Mouse (Mus musculus): ENCODE data around the gene Angptl4. TPM values are rescaled to one million over a fixed set of nuclear protein-coding genes. Genes with fewer than 3 reads are reported as not detected.

Angptl4 gene
- polyA plus RNA-seq, 1 experiment from 2014 or later, result 22.0 TPM

- no peak overlapping the region for H3K27ac ChIP-seq (ENCODE audit: low read depth, low read length)
- H3K9ac ChIP-seq (ENCODE audit: low read depth, low read length), result no peak overlapping the region
- no peaks in the 10 kb centered on the region for H3K36me3 ChIP-seq (ENCODE audit: control insufficient read depth, insufficient read depth, low read length)
- H3K4me3 ChIP-seq (ENCODE audit: low read depth, low read length), result no peak overlapping the region
- no peaks in the 10 kb centered on the region for H3K9me3 ChIP-seq (ENCODE audit: control insufficient read depth, low read length)
- WGBS, result 89% methylated on average over 8 of the region's 8 CpGs
- H3K4me2 ChIP-seq (replicated peaks; ENCODE audit: low read depth, low read length), result no peak overlapping the region
- DNase-seq (ENCODE audit: low spot score), result no peak
- H3K4me1 ChIP-seq (replicated peaks; ENCODE audit: control insufficient read depth, insufficient read depth, low read length), result no peaks in the 10 kb centered on the region
- no peak for ATAC-seq (ENCODE audit: low FRiP score)
- H3K27me3 ChIP-seq (ENCODE audit: control insufficient read depth, insufficient read depth, low read length), result no peaks in the 10 kb centered on the region
These were observed 7.0 kb downstream of the Angptl4 start for GRCm38 (mm10) chr17:33774573-33775155.

GRCm38 (mm10) chr17:33773871-33774572 is 7.6 kb downstream of the Angptl4 start:
- 95% methylated on average over 6 of the region's 6 CpGs for WGBS
- H3K4me2 ChIP-seq (replicated peaks; ENCODE audit: low read depth, low read length), result no peak overlapping the region

GRCm38 (mm10) chr17:33773426-33773825 is 8.2 kb downstream of the Angptl4 start:
- no peak overlapping the region for H3K4me3 ChIP-seq (ENCODE audit: low read depth, low read length)
- no peaks in the 10 kb centered on the region for H3K36me3 ChIP-seq (ENCODE audit: control insufficient read depth, insufficient read depth, low read length)
- H3K9me3 ChIP-seq (ENCODE audit: control insufficient read depth, low read length), result no peaks in the 10 kb centered on the region
- H3K27me3 ChIP-seq (ENCODE audit: control insufficient read depth, insufficient read depth, low read length), result no peaks in the 10 kb centered on the region
- H3K9ac ChIP-seq (ENCODE audit: low read depth, low read length), result no peak overlapping the region
- no peaks in the 10 kb centered on the region for H3K4me1 ChIP-seq (replicated peaks; ENCODE audit: control insufficient read depth, insufficient read depth, low read length)
- no peak overlapping the region for H3K27ac ChIP-seq (ENCODE audit: low read depth, low read length)
- no peak overlapping the region for H3K4me2 ChIP-seq (replicated peaks; ENCODE audit: low read depth, low read length)
- 85% methylated on average over 6 of the region's 6 CpGs for WGBS
- DNase-seq (ENCODE audit: low spot score), result no peak
- no peak for ATAC-seq (ENCODE audit: low FRiP score)

More at GRCm38 (mm10) chr17:33773871-33774572, 7.6 kb downstream of the Angptl4 start:
- ATAC-seq (ENCODE audit: low FRiP score) (no peak), DNase-seq (ENCODE audit: low spot score) (no peak)
- Histone ChIP-seq H3K4me1 (replicated peaks; ENCODE audit: control insufficient read depth, insufficient read depth, low read length) (no peaks in the 10 kb centered on the region), H3K27ac (ENCODE audit: low read depth, low read length) (no peak overlapping the region), H3K36me3 (ENCODE audit: control insufficient read depth, insufficient read depth, low read length) (no peaks in the 10 kb centered on the region), H3K27me3 (ENCODE audit: control insufficient read depth, insufficient read depth, low read length) (no peaks in the 10 kb centered on the region), H3K9me3 (ENCODE audit: control insufficient read depth, low read length) (no peaks in the 10 kb centered on the region), H3K4me3 (ENCODE audit: low read depth, low read length) (no peak overlapping the region), H3K9ac (ENCODE audit: low read depth, low read length) (no peak overlapping the region)

- H3K27ac ChIP-seq (ENCODE audit: low read depth, low read length), result no peak overlapping the region
- ATAC-seq (ENCODE audit: low FRiP score), result no peak
- no peak for DNase-seq (ENCODE audit: low spot score)
- H3K36me3 ChIP-seq (ENCODE audit: control insufficient read depth, insufficient read depth, low read length), result no peaks in the 10 kb centered on the region
- H3K4me3 ChIP-seq (ENCODE audit: low read depth, low read length), result no peak overlapping the region
- H3K4me1 ChIP-seq (replicated peaks; ENCODE audit: control insufficient read depth, insufficient read depth, low read length), result no peaks in the 10 kb centered on the region
- H3K9ac ChIP-seq (ENCODE audit: low read depth, low read length), result no peak overlapping the region
- H3K9me3 ChIP-seq (ENCODE audit: control insufficient read depth, low read length), result no peaks in the 10 kb centered on the region
- no peak overlapping the region for H3K4me2 ChIP-seq (replicated peaks; ENCODE audit: low read depth, low read length)
- no peaks in the 10 kb centered on the region for H3K27me3 ChIP-seq (ENCODE audit: control insufficient read depth, insufficient read depth, low read length)
- 94% methylated on average over 4 of the region's 4 CpGs for WGBS
These were observed 10.0 kb downstream of the Angptl4 start for GRCm38 (mm10) chr17:33771617-33772016.

GRCm38 (mm10) chr17:33766389-33766788 is 15.2 kb downstream of the Angptl4 start:
- H3K36me3 ChIP-seq (ENCODE audit: control insufficient read depth, insufficient read depth, low read length), result no peaks in the 10 kb centered on the region
- no peak overlapping the region for H3K4me3 ChIP-seq (ENCODE audit: low read depth, low read length)
- DNase-seq (ENCODE audit: low spot score) (no peak), ATAC-seq (ENCODE audit: low FRiP score) (no peak)
- no peak overlapping the region for H3K9ac ChIP-seq (ENCODE audit: low read depth, low read length)
- H3K9me3 ChIP-seq (ENCODE audit: control insufficient read depth, low read length), result no peaks in the 10 kb centered on the region
- H3K27ac ChIP-seq (ENCODE audit: low read depth, low read length), result no peak overlapping the region
- WGBS, result 73% methylated on average over 3 of the region's 3 CpGs
- H3K4me1 ChIP-seq (replicated peaks; ENCODE audit: control insufficient read depth, insufficient read depth, low read length), result no peaks in the 10 kb centered on the region
- no peak overlapping the region for H3K4me2 ChIP-seq (replicated peaks; ENCODE audit: low read depth, low read length)
- no peaks in the 10 kb centered on the region for H3K27me3 ChIP-seq (ENCODE audit: control insufficient read depth, insufficient read depth, low read length)

GRCm38 (mm10) chr17:33760255-33761165 is 21.1 kb downstream of the Angptl4 start, which contains the start of gene Rab11b:
Gene Rab11b, minus strand, starts transcription at chr17:33760530.
- peak; percentile 99 for DNase-seq (ENCODE audit: low spot score)
- H3K4me1 ChIP-seq (replicated peaks; ENCODE audit: control insufficient read depth, insufficient read depth, low read length), result peaks cover 6% of the 10 kb centered on the region; the same call in 1 of the 2 replicates
- H3K4me2 ChIP-seq (replicated peaks; ENCODE audit: low read depth, low read length), result peak within 1 kb of the TSS; percentile 68
- H3K9me3 ChIP-seq (ENCODE audit: control insufficient read depth, low read length), result no peaks in the 10 kb centered on the region
- peak; percentile 100 for ATAC-seq (ENCODE audit: low FRiP score)
- no peaks in the 10 kb centered on the region for H3K27me3 ChIP-seq (ENCODE audit: control insufficient read depth, insufficient read depth, low read length)
- WGBS, result 2% methylated on average over 35 of the region's 35 CpGs
- H3K36me3 ChIP-seq (ENCODE audit: control insufficient read depth, insufficient read depth, low read length), result no peaks in the 10 kb centered on the region
- H3K4me3 ChIP-seq (ENCODE audit: low read depth, low read length), result peak within 1 kb of the TSS; percentile 73
- peak within 1 kb of the TSS; percentile 98 for H3K27ac ChIP-seq (ENCODE audit: low read depth, low read length)
- H3K9ac ChIP-seq (ENCODE audit: low read depth, low read length), result peak within 1 kb of the TSS; percentile 93

- Histone ChIP-seq H3K9ac (ENCODE audit: low read depth, low read length) (peak overlapping the region; percentile 93), H3K36me3 (ENCODE audit: control insufficient read depth, insufficient read depth, low read length) (no peaks in the 10 kb centered on the region), H3K27me3 (ENCODE audit: control insufficient read depth, insufficient read depth, low read length) (no peaks in the 10 kb centered on the region), H3K4me2 (replicated peaks; ENCODE audit: low read depth, low read length) (peak overlapping the region; percentile 68), H3K4me1 (replicated peaks; ENCODE audit: control insufficient read depth, insufficient read depth, low read length) (peaks cover 6% of the 10 kb centered on the region; the same call in 1 of the 2 replicates), H3K4me3 (ENCODE audit: low read depth, low read length) (peak overlapping the region; percentile 73), H3K9me3 (ENCODE audit: control insufficient read depth, low read length) (no peaks in the 10 kb centered on the region), H3K27ac (ENCODE audit: low read depth, low read length) (peak overlapping the region; percentile 98)
- ATAC-seq (ENCODE audit: low FRiP score) (peak; percentile 90), DNase-seq (ENCODE audit: low spot score) (peak; percentile 91)
- WGBS, result under 1% methylated on average over 37 of the region's 38 CpGs
These were observed 21.8 kb downstream of the Angptl4 start for GRCm38 (mm10) chr17:33759767-33760254.

GRCm38 (mm10) chr17:33757231-33757630 is 24.4 kb downstream of the Angptl4 start:
- Histone ChIP-seq H3K9ac (ENCODE audit: low read depth, low read length) (no peak overlapping the region; the same call in 1 of the 2 replicates), H3K4me1 (replicated peaks; ENCODE audit: control insufficient read depth, insufficient read depth, low read length) (peaks cover 6% of the 10 kb centered on the region; the same call in 1 of the 2 replicates), H3K36me3 (ENCODE audit: control insufficient read depth, insufficient read depth, low read length) (no peaks in the 10 kb centered on the region), H3K27ac (ENCODE audit: low read depth, low read length) (0 out of 2 replicates have a peak overlapping the region, but pooled peaks have one; percentile 24), H3K9me3 (ENCODE audit: control insufficient read depth, low read length) (no peaks in the 10 kb centered on the region), H3K4me2 (replicated peaks; ENCODE audit: low read depth, low read length) (no peak overlapping the region), H3K27me3 (ENCODE audit: control insufficient read depth, insufficient read depth, low read length) (no peaks in the 10 kb centered on the region), H3K4me3 (ENCODE audit: low read depth, low read length) (no peak overlapping the region)
- WGBS, result 76% methylated on average over 4 of the region's 4 CpGs
- DNase-seq (ENCODE audit: low spot score) (no peak), ATAC-seq (ENCODE audit: low FRiP score) (no peak)

Measured in hindbrain, embryonic 11.5 days (tissue).